Comparison of ENCODE assay signal across 21 mouse cellular contexts in the genomic region with DNA sequence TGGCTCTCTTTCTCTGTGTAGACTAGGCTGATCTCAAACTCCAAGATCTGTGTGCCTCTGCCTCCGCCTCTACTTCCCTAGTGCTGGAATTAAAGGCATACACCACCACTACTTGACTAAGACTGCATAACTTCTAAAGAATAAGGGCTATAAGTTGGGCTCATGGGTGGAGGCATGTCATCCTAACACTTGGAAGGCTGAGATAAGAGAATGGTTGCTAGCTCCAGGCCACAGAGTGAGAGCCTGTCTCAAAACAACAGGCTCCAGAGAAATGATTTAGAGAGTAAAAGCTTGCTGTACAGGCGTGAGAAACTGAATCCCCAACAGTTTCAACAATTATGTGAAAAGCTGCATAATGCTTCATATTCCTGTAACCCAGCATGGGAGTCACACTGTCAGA. TPM values are rescaled to one million over a fixed set of nuclear protein-coding genes. Genes with fewer than 3 reads are reported as not detected.
DNase-seq lines count a peak whose midpoint lies in the region; ATAC-seq and TF ChIP-seq lines count a peak whose summit lies in the region.
"Had no signal": no experiment of that assay in that cellular context is flagged by ENCODE, and none has a peak within 500 bp of the region (broad histone marks: within the 10 kb centered on the region; RNA-seq: fewer than 3 reads in every experiment).

No protein-coding gene starts in this region.

- H3K27ac ChIP-seq in heart, embryonic 13.5 days (replicated peaks) = peak overlapping the region; percentile 89
- peak overlapping the region; percentile 81 for H3K27ac ChIP-seq in liver, embryonic 15.5 days (replicated peaks)
- H3K27ac ChIP-seq in forebrain, postnatal 0 days (ENCODE audit: low read depth, low read length) = no peak overlapping the region
- H3K27ac ChIP-seq: forebrain, embryonic 12.5 days; hindbrain, postnatal 0 days; left cerebral cortex, adult 2 months; limb, embryonic 10.5 days had no signal

- intact Hi-C loops in heart, postnatal 10 days (cut with DNase I) = loop anchor here (5.0 kb wide), 1 partner anchor 42 kb away; a partner anchor contains a TSS

- peak overlapping the region; percentile 65 for H3K9ac ChIP-seq in heart, embryonic 13.5 days
- H3K9ac ChIP-seq in liver, embryonic 15.5 days = peak overlapping the region; percentile 23; the same call in 1 of the 2 replicates
- no peak overlapping the region for H3K9ac ChIP-seq in forebrain, postnatal 0 days
- H3K9ac ChIP-seq: forebrain, embryonic 12.5 days had no signal

- peaks cover 43% of the 10 kb centered on the region for H3K36me3 ChIP-seq in heart, embryonic 13.5 days
- peaks cover 14% of the 10 kb centered on the region for H3K36me3 ChIP-seq in liver, embryonic 15.5 days (replicated peaks)
- 0 out of 2 replicates have a peak, but pooled peaks cover 5% of the 10 kb centered on the region for H3K36me3 ChIP-seq in forebrain, postnatal 0 days (ENCODE audit: insufficient read depth)

- no peak for TF ChIP-seq CTCF in forebrain, postnatal 0 days (IDR thresholded peaks at IDR 0.05; ENCODE audit: low read depth)

- no peak overlapping the region for H3K4me2 ChIP-seq in heart, embryonic 13.5 days
- peak overlapping the region; percentile 49 for H3K4me2 ChIP-seq in liver, embryonic 15.5 days
- H3K4me2 ChIP-seq in forebrain, postnatal 0 days (ENCODE audit: low read depth) = no peak overlapping the region
- H3K4me2 ChIP-seq: forebrain, embryonic 12.5 days had no signal

- no peaks in the 10 kb centered on the region for H3K27me3 ChIP-seq in heart, embryonic 13.5 days (replicated peaks)
- no peaks in the 10 kb centered on the region for H3K27me3 ChIP-seq in liver, embryonic 15.5 days
- no peaks in the 10 kb centered on the region for H3K27me3 ChIP-seq in forebrain, postnatal 0 days (ENCODE audit: insufficient read depth, low read length)
- H3K27me3 ChIP-seq: forebrain, embryonic 12.5 days had no signal

- no peak for ATAC-seq in heart, embryonic 13.5 days (ENCODE audit: extremely low read depth, insufficient number of reproducible peaks, low FRiP score, low TSS enrichment)
- ATAC-seq in erythroblast, adult 5-6 weeks (replicated peaks; ENCODE audit: low FRiP score, poor library complexity, severe bottlenecking) = peak; percentile 88
- ATAC-seq in liver, embryonic 15.5 days (ENCODE audit: insufficient read depth) = peak; percentile 75
- ATAC-seq in forebrain, postnatal 0 days = no peak
- ATAC-seq: hindbrain, postnatal 0 days had no signal

- peaks cover 70% of the 10 kb centered on the region for H3K4me1 ChIP-seq in heart, embryonic 13.5 days
- peaks cover 58% of the 10 kb centered on the region for H3K4me1 ChIP-seq in liver, embryonic 15.5 days (replicated peaks)
- no peaks in the 10 kb centered on the region for H3K4me1 ChIP-seq in forebrain, postnatal 0 days (ENCODE audit: insufficient read depth)
- H3K4me1 ChIP-seq: limb, embryonic 10.5 days had no signal

- DNase-seq in heart, postnatal 10 days = no peak
- DNase-seq in MEL-GATA-1-ER (ENCODE audit: extremely low read depth, low read depth) = peak; percentile 33
- DNase-seq in forebrain, postnatal 0 days = no peak
- no peak for DNase-seq in adrenal gland, adult 8-10 months
- DNase-seq in B cell, adult 2 months = no peak
- DNase-seq: cerebellum, adult 18-20 months; kidney, adult 18-20 months; kidney, postnatal 10 days; lung, adult 2 months; lung, postnatal 36 days; midbrain, embryonic 14.5 days; retina, postnatal 1 day; right cerebral cortex, postnatal 4 days; thymus, postnatal 25 days had no signal

- H3K4me3 ChIP-seq in heart, embryonic 13.5 days = no peak overlapping the region
- no peak overlapping the region for H3K4me3 ChIP-seq in liver, embryonic 15.5 days (replicated peaks)
- no peak overlapping the region for H3K4me3 ChIP-seq in forebrain, postnatal 0 days (ENCODE audit: low read depth, low read length)
- H3K4me3 ChIP-seq: forebrain, embryonic 12.5 days; left cerebral cortex, adult 2 months; limb, embryonic 10.5 days had no signal

- 53% methylated on average over 2 of the region's 2 CpGs for WGBS in heart, embryonic 13.5 days
- WGBS in liver, embryonic 15.5 days (ENCODE audit: insufficient replicate concordance) = 31% methylated on average over 2 of the region's 2 CpGs
- WGBS in forebrain, postnatal 0 days = 90% methylated on average over 2 of the region's 2 CpGs

- no peaks in the 10 kb centered on the region for H3K9me3 ChIP-seq in heart, embryonic 13.5 days
- no peaks in the 10 kb centered on the region for H3K9me3 ChIP-seq in liver, embryonic 15.5 days (replicated peaks)
- H3K9me3 ChIP-seq in forebrain, postnatal 0 days (ENCODE audit: low read length) = no peaks in the 10 kb centered on the region
- H3K9me3 ChIP-seq: forebrain, embryonic 12.5 days; limb, embryonic 10.5 days had no signal

RNA-seq across cellular contexts. Expression of a gene that starts 41.2 kb away (rescaled TPM):
- polyA plus RNA-seq in heart, embryonic 13.5 days (2015; fragmentation: Nextera tagmentation; extraction: Ambion mirVana) = 126 and 154 TPM in 2 replicates
- total RNA-seq in heart, postnatal 10 days (2021) = 10 to 100 TPM; 38.9 to 52.7 TPM
- 10.8 and 12.7 TPM in 2 replicates for total RNA-seq in erythroblast, adult 5-6 weeks (2015; ENCODE audit: low replicate concordance)
- 20.8 and 32.6 TPM in 2 replicates for total RNA-seq in erythroblast, adult 5-6 weeks (2017; ENCODE audit: low replicate concordance)
- 44.8 and 47.5 TPM in 2 replicates for polyA plus RNA-seq in liver, embryonic 15.5 days (2015; fragmentation: Nextera tagmentation; extraction: Ambion mirVana)
- 36.4 and 38.9 TPM in 2 replicates for total RNA-seq in forebrain, postnatal 0 days (2014; rRNA removed)
- polyA plus RNA-seq in forebrain, postnatal 0 days (2015; fragmentation: Nextera tagmentation; extraction: Ambion mirVana) = 34.0 and 40.7 TPM in 2 replicates
- total RNA-seq in adrenal gland, adult 8-10 months (2022) = 10 to 100 TPM; 11.0 to 22.3 (median 16.0) TPM

RNA-seq across cellular contexts. Expression of a gene that starts 41.4 kb away (rescaled TPM):
- 14.5 and 16.3 TPM in 2 replicates for polyA plus RNA-seq in heart, embryonic 13.5 days (2015; fragmentation: Nextera tagmentation; extraction: Ambion mirVana)
- total RNA-seq in heart, postnatal 10 days (2021) = 10 to 100 TPM; 41.0 to 43.5 TPM
- 8.1 and 13.6 TPM in 2 replicates for total RNA-seq in erythroblast, adult 5-6 weeks (2015; ENCODE audit: low replicate concordance)
- 14.5 and 22.6 TPM in 2 replicates for total RNA-seq in erythroblast, adult 5-6 weeks (2017; ENCODE audit: low replicate concordance)
- 7.3 and 8.6 TPM in 2 replicates for polyA plus RNA-seq in liver, embryonic 15.5 days (2015; fragmentation: Nextera tagmentation; extraction: Ambion mirVana)
- 31.4 and 35.2 TPM in 2 replicates for total RNA-seq in forebrain, postnatal 0 days (2014; rRNA removed)
- polyA plus RNA-seq in forebrain, postnatal 0 days (2015; fragmentation: Nextera tagmentation; extraction: Ambion mirVana) = 5.7 and 6.5 TPM in 2 replicates
- 10 to 100 TPM; 35.6 to 57.9 (median 44.9) TPM for total RNA-seq in adrenal gland, adult 8-10 months (2022)

RNA-seq across cellular contexts. Expression of a gene that starts 52.7 kb away (rescaled TPM):
- 69.1 and 78.1 TPM in 2 replicates for polyA plus RNA-seq in heart, embryonic 13.5 days (2015; fragmentation: Nextera tagmentation; extraction: Ambion mirVana)
- 100 to 1,000 TPM; 110 to 116 TPM for total RNA-seq in heart, postnatal 10 days (2021)
- total RNA-seq in erythroblast, adult 5-6 weeks (2015; ENCODE audit: low replicate concordance) = 35.2 and 37.4 TPM in 2 replicates
- total RNA-seq in erythroblast, adult 5-6 weeks (2017; ENCODE audit: low replicate concordance) = 34.8 and 38.3 TPM in 2 replicates
- 38.7 and 41.1 TPM in 2 replicates for polyA plus RNA-seq in liver, embryonic 15.5 days (2015; fragmentation: Nextera tagmentation; extraction: Ambion mirVana)
- total RNA-seq in forebrain, postnatal 0 days (2014; rRNA removed) = 148 and 195 TPM in 2 replicates
- polyA plus RNA-seq in forebrain, postnatal 0 days (2015; fragmentation: Nextera tagmentation; extraction: Ambion mirVana) = 124 and 140 TPM in 2 replicates
- total RNA-seq in adrenal gland, adult 8-10 months (2022) = 100 to 1,000 TPM; 203 to 262 (median 232) TPM

RNA-seq across cellular contexts. Expression of a gene that starts 57.1 kb away (rescaled TPM):
- polyA plus RNA-seq in heart, embryonic 13.5 days (2015; fragmentation: Nextera tagmentation; extraction: Ambion mirVana) = 4.3 and 4.4 TPM in 2 replicates
- 10 to 100 TPM; 10.8 to 11.3 TPM for total RNA-seq in heart, postnatal 10 days (2021)
- total RNA-seq in erythroblast, adult 5-6 weeks (2015; ENCODE audit: low replicate concordance) = 2.1 and 4.0 TPM in 2 replicates
- total RNA-seq in erythroblast, adult 5-6 weeks (2017; ENCODE audit: low replicate concordance) = 2.6 and 3.2 TPM in 2 replicates
- 4.6 and 5.2 TPM in 2 replicates for polyA plus RNA-seq in liver, embryonic 15.5 days (2015; fragmentation: Nextera tagmentation; extraction: Ambion mirVana)
- total RNA-seq in forebrain, postnatal 0 days (2014; rRNA removed) = 14.3 and 16.2 TPM in 2 replicates
- 5.2 and 6.6 TPM in 2 replicates for polyA plus RNA-seq in forebrain, postnatal 0 days (2015; fragmentation: Nextera tagmentation; extraction: Ambion mirVana)
- total RNA-seq in adrenal gland, adult 8-10 months (2022) = 10 to 100 TPM; 15.9 to 18.8 (median 17.7) TPM

Comparison
In these comparisons a context has a peak if more than half of its experiments do, and no peak if none do; other contexts are left out.
1. ATAC-seq: peak in erythroblast, adult 5-6 weeks (single experiment) and liver, embryonic 15.5 days (single experiment); none in heart, embryonic 13.5 days (single experiment) and forebrain, postnatal 0 days (single experiment).